Mouse (Mus musculus) induced T-regulatory cell, adult 2 months (primary cell): ENCODE results near the gene Xpo4.
"Not testable (repeated sequence)": the region's sequence is repeated elsewhere in the genome, so short reads cannot be mapped to it uniquely, and the experiment has no call there.

Experiments used
- DNase-seq: peaks from one replicate; pipeline ENCODE4 v3.0.0-alpha.2; 2012; ENCODE audit warnings: low read depth

Xpo4 gene

GRCm38 (mm10) chr14:57664822-57665627, at the start of gene Xpo4:
Gene Xpo4 (minus strand): TSS chr14:57665430.
- DNase-seq: peak; percentile 91

GRCm38 (mm10) chr14:57712884-57713283, 47.7 kb upstream of the Xpo4 start:
- DNase-seq: peak; percentile 78

- DNase-seq: peak; percentile 53
Observed at GRCm38 (mm10) chr14:57711059-57711458, 45.8 kb upstream of the Xpo4 start.

GRCm38 (mm10) chr14:57709171-57709570, 43.9 kb upstream of the Xpo4 start:
- no peak for DNase-seq

GRCm38 (mm10) chr14:57708580-57708979, 43.4 kb upstream of the Xpo4 start:
- DNase-seq: no peak

GRCm38 (mm10) chr14:57707100-57707893, 42.1 kb upstream of the Xpo4 start:
- DNase-seq: no peak

- no peak for DNase-seq
Observed at GRCm38 (mm10) chr14:57706760-57707099, 41.5 kb upstream of the Xpo4 start.

GRCm38 (mm10) chr14:57705759-57706158, 40.5 kb upstream of the Xpo4 start:
- DNase-seq: no peak

- no peak for DNase-seq
Observed at GRCm38 (mm10) chr14:57705075-57705474, 39.8 kb upstream of the Xpo4 start.

- no peak for DNase-seq
Observed at GRCm38 (mm10) chr14:57701915-57702477, 36.8 kb upstream of the Xpo4 start.

- no peak for DNase-seq
Observed at GRCm38 (mm10) chr14:57699461-57699970, 34.3 kb upstream of the Xpo4 start.

GRCm38 (mm10) chr14:57699016-57699415, 33.8 kb upstream of the Xpo4 start:
- DNase-seq: no peak

- DNase-seq: no peak
Observed at GRCm38 (mm10) chr14:57696066-57696465, 30.8 kb upstream of the Xpo4 start.

- DNase-seq: peak; percentile 55
Observed at GRCm38 (mm10) chr14:57695550-57695949, 30.3 kb upstream of the Xpo4 start.

GRCm38 (mm10) chr14:57694246-57694645, 29.0 kb upstream of the Xpo4 start:
- no peak for DNase-seq

GRCm38 (mm10) chr14:57692517-57693130, 27.4 kb upstream of the Xpo4 start:
- DNase-seq: no peak

GRCm38 (mm10) chr14:57691316-57691715, 26.1 kb upstream of the Xpo4 start:
- no peak for DNase-seq

- no peak for DNase-seq
Observed at GRCm38 (mm10) chr14:57690681-57691080, 25.5 kb upstream of the Xpo4 start.

- DNase-seq: not testable (repeated sequence)
Observed at GRCm38 (mm10) chr14:57688066-57688465, 22.8 kb upstream of the Xpo4 start.

GRCm38 (mm10) chr14:57687441-57687840, 22.2 kb upstream of the Xpo4 start:
- no peak for DNase-seq

GRCm38 (mm10) chr14:57686647-57687046, 21.4 kb upstream of the Xpo4 start:
- no peak for DNase-seq

- peak; percentile 82 for DNase-seq
Observed at GRCm38 (mm10) chr14:57684579-57684978, 19.3 kb upstream of the Xpo4 start.
